Mouse (Mus musculus) regulatory T cell (primary cell): ENCODE data around the gene Col18a1.

ENCODE experiments used
- in situ Hi-C: fragments of 300-600 bp; cut with MboI, MseI; formaldehyde crosslinking; loops from one replicate; pipeline ENCODE4 v1.15.1; 2025; ENCODE audit warnings: high pct_unique_total_duplicates

The Col18a1 gene

DNA sequence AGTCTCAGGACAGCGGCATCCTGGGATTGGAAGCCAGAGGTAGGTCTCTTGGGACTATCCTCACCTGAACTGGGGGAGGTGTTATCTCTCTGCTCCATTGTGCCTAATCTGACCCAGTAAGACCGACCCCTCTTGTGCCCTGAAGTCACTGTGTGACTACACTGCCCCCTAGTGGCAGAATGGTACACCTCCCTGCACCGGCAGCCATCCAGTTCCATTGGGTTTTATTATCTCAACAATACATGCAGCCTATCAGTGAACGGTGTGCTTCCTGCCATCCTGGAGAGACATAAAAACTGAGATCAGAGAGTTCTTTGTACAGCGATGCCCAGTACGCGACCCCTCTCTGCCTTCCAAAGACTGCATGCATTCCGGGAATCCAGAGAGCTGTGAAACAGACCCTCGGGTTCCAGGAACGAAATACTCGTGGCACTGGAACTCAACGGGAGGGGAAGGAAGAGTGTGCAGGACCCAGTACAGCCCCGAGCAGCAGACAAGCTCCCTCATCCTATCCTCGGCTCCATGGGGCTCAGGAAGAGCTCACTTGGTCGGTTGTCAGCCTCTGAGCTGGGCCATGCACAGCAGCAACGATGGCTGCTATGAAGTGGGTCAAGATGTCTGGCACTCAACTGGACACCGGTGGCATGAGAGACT is 144.8 kb downstream of the Col18a1 start:
- in situ Hi-C loops, result loop anchor here (10.0 kb wide), 1 partner anchor 677 kb away; the partner anchor contains the start of gene Dip2a

DNA sequence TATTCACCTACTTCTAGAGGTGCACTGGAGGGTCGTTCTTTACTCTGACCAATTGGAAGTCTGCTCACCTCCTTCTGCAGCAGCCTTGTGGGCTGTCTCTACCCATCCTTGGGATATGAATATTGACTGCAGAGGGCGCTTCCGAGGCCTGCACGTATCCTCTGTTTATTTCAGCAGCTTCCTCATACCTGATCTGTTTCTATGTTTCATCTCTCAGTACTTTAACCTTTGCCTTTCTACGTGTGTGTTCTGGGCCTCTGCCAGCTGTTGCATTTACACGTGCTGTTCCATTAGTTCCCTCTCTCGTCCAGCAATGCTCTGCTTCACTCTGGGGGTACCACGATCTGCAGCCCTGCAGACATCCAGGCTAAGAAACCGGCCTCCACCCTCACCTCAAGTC is 148.7 kb downstream of the Col18a1 start:
- in situ Hi-C loops, result loop anchor here (5.0 kb wide), 1 partner anchor 180 kb away; no protein-coding TSS in a partner anchor

DNA sequence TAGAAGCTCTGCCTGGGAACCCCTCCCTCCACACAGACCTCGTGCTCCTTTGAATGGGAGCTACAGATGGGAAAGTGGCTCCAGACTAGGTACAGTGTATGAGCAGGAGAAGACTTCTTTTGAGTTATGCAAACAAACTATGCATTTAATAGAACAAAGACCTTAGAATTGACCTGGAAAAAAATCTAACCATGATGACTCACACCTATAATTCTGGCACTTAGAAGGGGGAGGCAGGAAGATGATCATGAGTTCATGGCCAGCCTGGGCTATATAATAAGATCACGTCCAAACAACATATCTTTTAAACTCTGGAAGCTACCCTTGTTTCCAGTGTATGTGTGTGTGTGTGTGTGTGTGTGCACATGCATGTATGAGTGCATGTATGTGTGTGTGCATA is 149.3 kb downstream of the Col18a1 start:
- in situ Hi-C loops, result loop anchor here (5.0 kb wide), 1 partner anchor 180 kb away; no protein-coding TSS in a partner anchor

DNA sequence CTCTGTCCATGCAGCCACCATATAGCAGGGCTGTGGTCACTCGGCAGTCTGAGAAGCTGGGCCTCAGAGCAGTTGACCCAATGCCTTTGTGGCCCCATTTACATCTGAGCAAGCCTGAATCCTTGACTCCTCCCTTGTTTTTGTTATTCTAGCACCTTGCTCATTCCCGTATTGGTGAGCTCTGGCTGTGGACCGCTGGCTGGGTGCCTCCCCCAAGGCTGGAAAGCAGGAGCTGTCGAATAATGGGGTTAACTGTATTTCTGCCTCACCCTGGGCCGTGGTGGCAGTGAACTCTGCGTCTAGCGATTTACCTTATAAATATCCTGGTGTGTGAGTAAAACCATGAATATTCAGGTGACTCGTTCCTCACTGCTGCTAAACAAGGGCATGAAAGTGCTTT is 149.8 kb downstream of the Col18a1 start:
- in situ Hi-C loops, result loop anchor here (5.0 kb wide), 1 partner anchor 179 kb away; no protein-coding TSS in a partner anchor

DNA sequence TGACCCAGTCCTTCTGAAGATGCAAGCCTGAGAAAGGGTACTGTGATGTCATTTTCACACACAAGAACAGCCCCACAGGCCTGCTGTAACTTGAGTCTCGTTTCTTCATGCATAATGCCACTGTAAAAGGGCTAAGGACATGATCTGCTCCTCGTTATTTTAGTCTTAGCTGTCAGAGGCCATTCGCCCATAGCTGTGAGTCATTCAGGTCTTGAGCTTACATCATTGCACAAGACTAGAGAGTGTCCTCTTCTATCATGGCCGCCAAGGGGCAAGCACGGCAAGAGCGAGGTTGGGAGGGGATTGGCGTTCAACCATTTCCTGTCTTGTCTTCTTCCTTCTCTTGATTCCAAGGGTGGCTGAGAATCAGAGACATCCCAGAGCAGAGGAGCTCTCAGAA is 150.3 kb downstream of the Col18a1 start:
- in situ Hi-C loops, result loop anchor here (5.0 kb wide), 1 partner anchor 179 kb away; no protein-coding TSS in a partner anchor

DNA sequence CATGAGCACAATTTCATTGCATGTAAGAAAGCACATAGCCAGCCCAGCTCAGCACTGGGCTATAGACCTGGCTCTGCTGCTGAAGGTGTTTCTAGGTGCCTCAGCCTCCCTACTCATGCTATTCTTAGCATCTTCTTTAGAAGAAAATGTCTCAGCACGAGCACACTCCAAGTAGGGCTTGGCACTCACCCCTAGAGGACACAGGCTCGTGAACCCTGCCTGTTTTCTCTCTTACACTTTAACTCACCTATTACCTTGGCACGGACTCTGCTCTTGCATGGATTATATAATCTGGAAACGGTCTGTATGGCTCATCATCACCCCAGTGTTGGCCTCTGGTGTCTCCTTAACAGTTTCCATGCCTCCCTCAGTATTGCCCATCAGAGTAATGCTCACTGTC is 154.7 kb downstream of the Col18a1 start:
- in situ Hi-C loops, result no loop called here

DNA sequence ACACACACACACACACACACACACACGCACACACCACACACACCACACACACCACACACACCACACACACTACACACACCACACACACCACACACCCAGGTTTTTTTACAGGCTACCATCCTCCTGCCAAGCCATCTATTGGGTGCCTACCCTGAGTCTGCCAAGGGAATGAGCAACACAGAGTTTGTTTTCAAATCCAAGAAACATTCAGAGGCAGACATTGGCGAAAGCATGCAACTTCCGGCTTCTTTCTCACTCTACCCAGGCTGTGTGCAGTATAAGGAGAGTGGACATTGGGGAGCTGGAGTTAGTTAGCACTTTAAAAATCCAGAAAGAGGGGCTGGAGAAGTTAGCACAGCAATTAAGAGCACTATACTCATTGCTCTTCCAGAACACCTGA is 157.7 kb downstream of the Col18a1 start:
- in situ Hi-C loops, result no loop called here

DNA sequence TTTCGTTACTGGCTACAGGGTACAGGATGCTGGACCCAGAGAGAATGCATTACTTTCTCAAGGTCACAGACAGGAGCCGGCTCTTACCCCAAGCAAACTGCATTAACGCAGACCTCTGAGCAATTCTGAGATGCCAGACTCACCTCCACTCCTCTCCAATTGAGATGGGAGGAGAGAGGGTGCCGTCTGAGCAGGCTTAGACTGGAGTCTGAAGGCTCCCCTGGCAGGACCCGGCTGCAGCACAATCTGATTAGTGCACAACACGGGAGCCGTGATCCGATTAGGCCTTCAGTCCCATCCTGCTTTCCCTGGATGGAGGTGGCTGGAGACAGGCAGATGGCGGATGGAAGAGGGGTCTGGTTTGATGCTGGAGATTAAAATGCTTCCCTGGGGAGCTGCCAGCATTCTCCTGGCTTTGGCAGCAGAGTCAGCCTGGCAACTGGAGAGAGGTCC is 158.2 kb downstream of the Col18a1 start:
- in situ Hi-C loops, result no loop called here

DNA sequence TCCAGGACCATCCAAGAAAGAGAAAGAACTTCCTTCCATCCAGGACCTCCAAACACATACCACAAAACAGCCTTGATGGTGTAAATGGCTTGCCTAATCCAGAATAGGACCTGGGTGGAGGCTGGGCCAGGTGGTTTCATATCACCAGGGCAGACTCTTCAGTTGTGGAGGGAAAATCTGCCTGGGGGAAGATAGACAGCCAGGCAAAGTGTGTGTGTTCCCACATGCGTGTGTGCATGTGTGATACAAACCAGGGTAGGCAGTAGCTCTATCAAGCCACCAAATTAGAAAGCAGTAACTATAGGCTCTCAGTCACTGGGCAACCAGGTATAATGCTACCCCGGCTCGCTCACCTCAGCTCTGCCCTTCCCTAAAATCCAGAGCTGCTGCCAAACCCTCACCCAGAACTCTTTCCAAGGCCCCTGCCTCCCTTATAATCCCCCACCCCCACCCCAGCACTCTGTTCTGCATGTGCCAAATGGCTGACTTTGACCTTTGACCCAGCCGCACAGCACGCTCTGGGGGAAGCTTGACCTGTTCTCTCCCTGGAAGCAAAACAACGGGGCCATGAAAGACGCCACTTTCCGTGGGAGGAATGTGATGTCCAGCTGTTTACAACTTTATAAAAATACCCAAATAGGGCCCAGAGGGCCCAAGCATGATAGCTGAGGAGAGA is 158.8 kb downstream of the Col18a1 start:
- in situ Hi-C loops, result no loop called here

DNA sequence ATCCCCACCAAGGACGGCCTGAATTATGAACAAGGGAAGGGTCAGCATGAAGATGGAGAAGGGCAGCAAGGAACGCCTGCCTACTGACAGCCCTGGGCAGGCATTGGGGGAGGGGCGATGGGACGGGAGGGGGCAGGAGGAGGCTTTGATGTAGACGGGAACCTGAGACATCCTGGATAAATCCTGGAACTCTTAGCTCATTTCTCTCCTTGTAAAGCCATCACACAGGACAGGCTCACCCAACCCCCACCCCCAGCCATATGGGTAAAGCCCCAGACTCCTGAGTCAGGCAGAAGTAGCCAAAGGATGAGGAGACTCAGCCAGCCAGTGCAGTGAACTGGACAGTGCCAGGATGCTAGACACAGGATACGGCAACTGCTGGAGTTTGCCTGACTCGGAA is 161.4 kb downstream of the Col18a1 start:
- in situ Hi-C loops, result no loop called here
